Mouse (Mus musculus) left cerebral cortex, postnatal 14 days (tissue): ENCODE measurements around the gene Kat2b. TPM values are rescaled to one million over a fixed set of nuclear protein-coding genes. Genes with fewer than 3 reads are reported as not detected.
"Not testable (repeated sequence)": the region's sequence is repeated elsewhere in the genome, so short reads cannot be mapped to it uniquely, and the experiment has no call there.

Source experiments
- DNase-seq, 2 experiments: peaks; one replicate each; pipeline ENCODE4 v3.0.0; 2021 to 2022; ENCODE audit warnings: low spot score in 2 of 2, mixed read lengths in 1 of 2
- intact Hi-C: fragments of 180-260 bp; cut with DNase I; formaldehyde crosslinking; loops from one replicate; pipeline ENCODE4 v1.15.1; 2025
- total RNA-seq, 2 experiments: library from RNA; stranded (reverse); gene quantifications; 2 replicates each; pipeline ENCODE4 v1.2.3; 2021

Kat2b gene
- total RNA-seq, 2 experiments from 2014 or later, result 10.9 to 12.5 TPM

GRCm38 (mm10) chr17:53590110-53590509, 23.4 kb downstream of the Kat2b start:
- DNase-seq, result peak in 1 of 2 experiments; percentile 9
- intact Hi-C loops, result no loop called here

- intact Hi-C loops, result no loop called here
- no peak for DNase-seq
Measured at GRCm38 (mm10) chr17:53591910-53592309, 25.2 kb downstream of the Kat2b start.

DNA sequence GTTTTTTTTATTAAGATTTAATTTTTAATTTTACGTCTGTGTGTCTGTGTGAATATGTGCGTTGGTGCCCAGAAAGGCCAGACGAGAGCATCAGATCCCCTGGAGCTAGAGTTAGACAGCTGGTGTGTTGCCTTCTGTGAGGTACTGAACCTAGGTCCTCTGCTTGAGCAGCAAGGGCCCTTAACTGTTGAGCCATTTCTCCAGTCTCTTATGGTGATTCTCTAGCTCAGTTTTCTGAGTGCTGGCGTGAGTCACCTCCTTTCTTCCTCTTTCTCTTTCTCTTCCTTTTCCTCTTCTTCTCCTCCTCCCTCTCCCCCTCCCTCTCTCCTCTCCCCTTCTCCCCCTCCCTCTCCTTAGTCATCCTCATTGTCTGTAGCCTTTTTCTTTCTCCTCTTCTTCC, 27.9 kb downstream of the Kat2b start:
- intact Hi-C loops, result no loop called here
- no peak for DNase-seq

- no peak for DNase-seq
- intact Hi-C loops, result no loop called here
Measured at GRCm38 (mm10) chr17:53595527-53595926, 28.9 kb downstream of the Kat2b start.

GRCm38 (mm10) chr17:53596314-53596882, 29.7 kb downstream of the Kat2b start:
- intact Hi-C loops, result no loop called here
- peak; percentile 44 to 73 for DNase-seq

GRCm38 (mm10) chr17:53596941-53597790, 30.5 kb downstream of the Kat2b start:
- intact Hi-C loops, result no loop called here

GRCm38 (mm10) chr17:53598571-53598970, 31.9 kb downstream of the Kat2b start:
- intact Hi-C loops, result no loop called here
- no peak for DNase-seq

More at GRCm38 (mm10) chr17:53596941-53597790, 30.5 kb downstream of the Kat2b start:
- no peak for DNase-seq

- intact Hi-C loops, DNase-seq: not testable (repeated sequence)
Measured at GRCm38 (mm10) chr17:53603236-53603635, 36.6 kb downstream of the Kat2b start.

DNA sequence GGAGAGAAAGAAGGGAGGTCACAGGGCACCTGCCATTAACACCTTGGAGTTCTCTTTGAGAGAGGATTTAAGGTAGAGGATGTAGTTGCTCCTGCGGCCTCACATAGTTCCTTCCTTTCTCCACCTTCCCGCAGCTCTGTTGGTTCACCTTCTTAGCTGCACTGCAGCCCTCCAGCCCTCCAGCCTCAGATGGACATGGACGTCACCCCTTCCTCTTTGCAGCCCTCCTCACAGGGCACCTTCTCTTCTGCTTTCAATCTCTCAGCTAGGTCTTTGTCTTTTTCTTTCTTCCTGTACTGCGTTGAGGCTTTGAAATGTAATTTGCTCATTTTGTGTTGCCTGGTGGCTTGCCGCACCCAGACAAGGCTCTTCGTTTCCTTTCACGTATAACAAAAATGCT, 39.4 kb downstream of the Kat2b start:
- intact Hi-C loops, DNase-seq: not testable (repeated sequence)

DNA sequence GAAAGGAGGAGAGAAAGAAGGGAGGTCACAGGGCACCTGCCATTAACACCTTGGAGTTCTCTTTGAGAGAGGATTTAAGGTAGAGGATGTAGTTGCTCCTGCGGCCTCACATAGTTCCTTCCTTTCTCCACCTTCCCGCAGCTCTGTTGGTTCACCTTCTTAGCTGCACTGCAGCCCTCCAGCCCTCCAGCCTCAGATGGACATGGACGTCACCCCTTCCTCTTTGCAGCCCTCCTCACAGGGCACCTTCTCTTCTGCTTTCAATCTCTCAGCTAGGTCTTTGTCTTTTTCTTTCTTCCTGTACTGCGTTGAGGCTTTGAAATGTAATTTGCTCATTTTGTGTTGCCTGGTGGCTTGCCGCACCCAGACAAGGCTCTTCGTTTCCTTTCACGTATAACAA, 42.3 kb downstream of the Kat2b start:
- DNase-seq, intact Hi-C loops: not testable (repeated sequence)

DNA sequence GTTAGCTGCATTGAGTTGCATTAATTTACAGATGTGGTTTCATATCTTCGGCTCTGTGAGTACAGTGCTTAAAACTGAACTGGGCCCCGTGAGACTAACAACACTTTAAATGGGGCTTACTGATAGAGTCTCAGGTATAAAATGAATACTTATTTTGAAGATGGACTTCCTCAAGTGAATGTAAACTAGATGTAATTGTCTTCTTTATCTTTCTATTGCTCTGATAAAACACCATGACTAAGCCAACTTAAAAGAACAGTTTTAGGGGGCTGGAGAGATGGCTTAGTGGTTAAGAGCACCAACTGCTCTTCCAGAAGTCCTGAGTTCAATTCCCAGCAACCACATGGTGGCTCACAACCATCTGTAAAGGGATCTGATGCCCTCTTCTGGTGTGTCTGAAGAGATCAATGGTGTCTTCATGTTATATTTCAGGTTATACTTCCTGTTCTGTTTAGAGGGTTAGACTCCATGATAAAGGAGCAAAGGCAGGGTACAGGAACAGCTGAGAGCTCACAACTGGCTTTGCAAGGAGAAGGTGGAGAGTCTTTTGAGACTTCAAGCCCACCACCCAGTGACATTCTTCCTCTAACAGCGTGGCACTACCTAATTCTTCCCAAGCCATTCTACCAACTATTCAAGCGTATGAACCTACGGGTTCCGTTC, 50.8 kb downstream of the Kat2b start:
- DNase-seq, result no peak
- intact Hi-C loops, result no loop called here

- DNase-seq, result no peak
- intact Hi-C loops, result no loop called here
Measured at GRCm38 (mm10) chr17:53618369-53618768, 51.7 kb downstream of the Kat2b start.

- no peak for DNase-seq
- intact Hi-C loops, result no loop called here
Measured at GRCm38 (mm10) chr17:53619391-53619790, 52.7 kb downstream of the Kat2b start.

DNA sequence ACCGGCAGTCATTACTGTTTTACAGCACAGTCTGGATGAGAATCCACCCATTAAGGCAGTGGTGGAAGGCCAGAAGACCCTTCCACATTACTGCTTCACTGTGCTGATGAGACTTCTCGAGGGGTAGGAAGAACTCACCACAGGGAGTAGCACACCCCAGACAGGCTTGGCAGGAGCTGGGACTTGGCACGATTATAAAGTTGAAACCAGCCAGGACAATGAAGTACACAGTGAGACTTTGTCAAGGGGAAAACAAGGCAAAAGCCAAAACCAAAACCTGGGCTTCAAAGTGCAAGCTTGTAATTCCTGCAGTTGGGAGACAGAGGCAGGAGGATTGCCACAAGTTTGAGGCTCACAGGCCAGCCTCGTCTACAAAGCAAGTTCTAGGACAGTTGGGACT, 54.0 kb downstream of the Kat2b start:
- no peak for DNase-seq
- intact Hi-C loops, result no loop called here

DNA sequence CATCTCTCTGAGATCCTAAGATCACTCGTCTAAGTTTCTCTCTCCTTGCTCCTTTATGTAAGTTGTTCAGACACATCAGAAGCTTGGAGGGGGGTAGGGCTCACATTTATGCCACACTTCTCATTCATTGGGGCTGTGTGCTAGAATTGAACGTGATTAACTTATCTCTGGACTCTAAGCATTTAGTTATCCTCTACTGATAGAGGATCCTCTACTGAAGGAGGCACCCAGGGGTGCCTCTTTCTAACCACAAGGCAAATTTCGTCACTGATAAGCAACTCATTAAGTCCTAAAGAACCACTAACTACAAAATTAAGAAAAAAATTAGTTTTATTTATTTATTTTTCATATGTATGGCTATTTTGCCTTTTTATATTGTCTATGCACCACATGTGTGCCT, 55.5 kb downstream of the Kat2b start:
- no peak for DNase-seq
- intact Hi-C loops, result no loop called here

DNA sequence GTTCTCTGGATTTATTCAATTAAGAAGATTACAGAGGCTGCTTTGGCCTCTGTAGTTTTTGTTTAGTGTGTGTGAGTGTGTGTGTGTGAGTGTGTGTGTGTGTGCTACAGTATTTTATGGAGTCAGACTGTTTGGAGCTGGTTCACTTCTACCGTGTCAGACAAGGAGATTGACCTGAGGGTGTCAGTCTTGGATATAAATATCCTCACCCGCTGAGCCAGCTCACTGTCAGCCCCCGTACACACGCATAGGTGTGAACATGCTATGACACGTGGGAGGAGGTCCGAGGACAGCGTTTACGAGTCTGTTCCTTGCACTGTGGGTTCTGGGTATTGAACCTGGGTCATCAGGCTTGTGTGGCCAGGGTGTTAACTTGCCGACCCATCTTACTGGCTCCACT, 57.1 kb downstream of the Kat2b start:
- no peak for DNase-seq
- intact Hi-C loops, result no loop called here

- no peak for DNase-seq
- intact Hi-C loops, result no loop called here
Measured at GRCm38 (mm10) chr17:53626160-53626559, 59.5 kb downstream of the Kat2b start.

- DNase-seq, result no peak
- intact Hi-C loops, result no loop called here
Measured at GRCm38 (mm10) chr17:53627497-53627896, 60.8 kb downstream of the Kat2b start.

DNA sequence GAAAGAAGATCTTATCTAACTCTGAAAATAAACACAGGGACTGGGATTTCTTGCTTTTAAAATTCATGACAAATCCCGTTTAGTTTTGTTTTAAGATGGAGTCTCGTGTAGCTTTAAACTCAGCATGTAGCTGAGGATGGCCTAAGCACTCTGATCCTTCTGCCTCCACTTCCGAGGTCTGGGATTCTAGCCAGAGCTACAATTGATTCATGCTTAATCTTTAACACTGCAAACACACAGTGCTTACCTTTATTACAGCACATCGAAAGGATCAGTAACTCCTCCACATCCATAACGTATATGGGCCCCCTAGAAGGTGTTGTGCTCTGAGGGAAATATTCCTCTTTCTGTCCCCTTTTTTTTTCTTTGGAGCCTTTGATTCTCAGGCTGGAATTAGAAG, 61.5 kb downstream of the Kat2b start:
- DNase-seq, result no peak
- intact Hi-C loops, result no loop called here

GRCm38 (mm10) chr17:53631344-53631743, 64.7 kb downstream of the Kat2b start:
- intact Hi-C loops, result no loop called here
- DNase-seq, result no peak

DNA sequence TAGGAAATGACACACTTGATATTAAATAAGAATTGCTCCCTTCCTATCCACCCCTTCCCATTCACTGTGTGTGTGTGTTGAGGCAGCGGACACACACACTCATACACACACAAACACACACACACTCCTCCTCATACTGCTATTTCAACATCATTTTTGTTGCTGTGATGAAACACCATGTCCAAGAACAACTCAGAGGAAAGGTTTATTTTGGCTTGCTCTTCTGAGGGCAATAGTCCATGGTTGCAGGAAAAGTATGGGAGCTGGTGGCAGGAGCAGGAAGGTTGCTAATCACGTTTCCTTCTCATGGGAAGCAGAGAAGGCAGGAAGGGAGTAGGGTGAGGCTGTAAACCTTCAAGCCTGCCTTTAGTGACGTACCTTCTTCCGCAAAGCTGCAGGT, 76.7 kb downstream of the Kat2b start:
- DNase-seq, result no peak
- intact Hi-C loops, result no loop called here
